Mouse (Mus musculus) kidney, postnatal 10 days (tissue): ENCODE data around the gene Per2.

Source experiments
- DNase-seq: peaks from one replicate; pipeline ENCODE4 v3.0.0; 2021; ENCODE audit warnings: mixed read lengths

The Per2 gene

GRCm38 (mm10) chr1:91380453-91381090, 78.6 kb downstream of the Per2 start:
- DNase-seq: peak; percentile 90

GRCm38 (mm10) chr1:91373414-91373835, 85.7 kb downstream of the Per2 start:
- DNase-seq: no peak

- DNase-seq: no peak
Observed at GRCm38 (mm10) chr1:91370055-91370454, 89.1 kb downstream of the Per2 start.

GRCm38 (mm10) chr1:91369408-91369807, 89.7 kb downstream of the Per2 start:
- no peak for DNase-seq

- DNase-seq: no peak
Observed at GRCm38 (mm10) chr1:91367295-91367694, 91.8 kb downstream of the Per2 start.

GRCm38 (mm10) chr1:91366215-91367108, 92.7 kb downstream of the Per2 start, which contains the start of gene Erfe:
Erfe (plus strand) TSS chr1:91366430.
- DNase-seq: peak; percentile 82
